Mouse (Mus musculus): ENCODE measurements around the gene Pafah1b3.

DNA sequence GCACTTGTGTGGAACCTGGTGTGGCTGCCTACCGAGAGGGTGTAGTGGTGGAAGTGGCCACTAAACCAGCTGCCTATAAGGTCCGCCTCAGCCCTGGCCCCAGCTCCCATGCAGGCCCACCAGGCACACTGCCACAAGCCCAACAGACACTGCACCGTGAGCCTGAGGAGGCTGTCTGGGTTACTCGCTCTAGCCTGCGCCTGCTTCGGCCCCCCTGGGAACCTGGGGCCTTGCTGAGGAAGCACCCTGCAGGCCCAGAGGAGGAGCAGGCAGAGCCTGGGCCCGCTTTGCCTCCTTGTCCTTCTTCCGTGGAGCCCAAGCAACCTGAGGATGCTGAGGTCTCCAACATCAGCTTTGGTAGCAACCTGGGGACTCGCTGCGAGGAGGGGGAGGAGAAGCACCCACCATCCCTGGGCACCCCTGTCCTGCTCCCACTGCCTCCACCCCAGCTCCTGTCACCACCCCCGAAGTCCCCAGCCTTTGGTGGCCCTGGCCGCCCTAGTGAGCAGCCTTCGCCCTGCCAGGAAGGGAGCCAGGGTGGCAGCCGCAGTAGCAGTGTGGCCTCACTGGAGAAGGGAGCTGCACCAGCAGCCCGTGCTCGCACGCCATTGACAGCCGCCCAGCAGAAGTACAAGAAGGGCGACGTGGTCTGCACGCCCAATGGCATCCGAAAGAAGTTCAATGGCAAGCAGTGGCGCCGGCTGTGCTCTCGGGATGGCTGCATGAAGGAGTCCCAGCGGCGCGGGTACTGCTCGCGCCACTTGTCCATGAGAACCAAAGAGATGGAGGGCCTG, 25.9 kb downstream of the Pafah1b3 start:
- TF ChIP-seq CTCF (conservative IDR thresholded peaks at IDR 0.05; ENCODE audit: low read length) (no peak), NANOG (IDR thresholded peaks at IDR 0.05; ENCODE audit: borderline replicate concordance, low read length) (no peak), POU5F1 (IDR thresholded peaks at IDR 0.05; ENCODE audit: borderline replicate concordance, low read length) (no peak)
